Mouse (Mus musculus) spleen, embryonic (tissue): Measurements from ENCODE around the gene Olfr619.

ENCODE experiments used
- CTCF ChIA-PET: fragments of 350-600 bp; sonication (Branson Sonifier 250); formaldehyde crosslinking; loops from one replicate; lab custom pipeline; 2022; lab: Charles Lee

Gene Olfr619

DNA sequence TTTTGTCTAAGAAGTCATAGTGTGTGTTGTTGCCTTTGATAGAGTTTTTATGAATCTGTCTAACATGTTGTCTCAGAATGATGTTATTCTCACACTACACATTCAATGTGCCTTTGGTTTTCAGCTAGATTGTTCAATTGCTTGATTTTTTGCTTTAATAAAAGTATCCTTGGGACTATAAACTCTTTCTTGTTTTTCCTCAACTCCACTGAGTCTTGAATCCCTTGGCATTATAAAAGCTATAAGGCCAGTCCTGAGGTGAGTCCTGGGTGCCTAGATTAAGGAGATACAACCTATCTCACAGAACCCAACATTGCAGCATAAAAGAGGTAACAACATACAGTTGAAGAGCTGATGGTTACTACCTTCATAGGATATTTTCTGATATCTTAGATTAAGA is at the start of gene Olfr619:
Gene Olfr619 (plus strand): TSS at position 301 of the 400 bp plus-strand sequence.
- CTCF ChIA-PET = no interaction called here

DNA sequence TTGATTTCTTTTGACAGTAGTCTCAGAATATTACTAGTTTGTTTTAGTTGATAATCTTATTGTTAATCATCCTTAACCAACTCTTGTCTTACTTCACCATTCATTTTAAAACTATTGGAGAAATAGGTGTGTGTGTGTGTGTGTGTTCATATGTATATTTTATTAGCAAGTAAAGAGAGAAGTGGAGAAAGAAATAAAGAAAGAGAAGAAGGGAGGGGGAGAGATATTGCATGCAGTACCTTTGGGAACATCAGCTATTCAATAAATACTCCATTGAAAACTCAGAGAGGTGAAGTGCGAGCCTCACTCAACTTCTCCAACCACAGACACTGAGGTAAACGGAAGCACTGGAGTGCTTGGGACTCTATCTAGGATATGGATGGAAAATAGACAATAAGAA is 44.6 kb upstream of the Olfr619 start, which contains the start of gene Olfr615:
Gene Olfr615 (plus strand): TSS at position 301 of the 400 bp plus-strand sequence.
- CTCF ChIA-PET = no interaction called here

DNA sequence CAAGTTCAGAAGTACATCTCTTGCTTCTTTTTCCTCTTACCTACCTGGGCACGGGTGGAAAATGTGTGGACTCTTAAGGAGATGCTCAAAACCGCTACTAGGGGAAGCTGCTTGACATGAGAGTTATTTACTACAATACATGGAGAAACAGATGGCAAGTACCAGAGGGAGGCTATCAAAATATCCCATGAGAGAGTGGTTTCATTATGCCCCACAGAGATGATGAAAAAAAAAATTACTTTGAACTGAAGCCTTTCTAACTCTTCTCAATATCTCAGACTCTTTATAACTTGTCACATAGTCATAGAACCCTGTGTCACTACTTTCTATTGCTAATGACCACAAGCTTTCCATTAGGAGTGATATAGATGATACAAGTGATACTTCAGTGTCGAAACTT is 31.3 kb upstream of the Olfr619 start, which contains the start of gene Olfr616:
Gene Olfr616 (minus strand): TSS at position 101 of the 400 bp plus-strand sequence.
- CTCF ChIA-PET = no interaction called here

GRCm38 (mm10) chr7:103572761-103573160 is 27.6 kb upstream of the Olfr619 start, which contains the start of gene Olfr617:
Gene Olfr617, plus strand, starts transcription at chr7:103573061.
- CTCF ChIA-PET = no interaction called here

- CTCF ChIA-PET = no interaction called here
These were observed 10.6 kb upstream of the Olfr619 start, which contains the start of gene Olfr618 for GRCm38 (mm10) chr7:103589803-103590202. Gene Olfr618, plus strand, starts transcription at chr7:103590103.

- CTCF ChIA-PET = no interaction called here
These were observed 7.0 kb downstream of the Olfr619 start for GRCm38 (mm10) chr7:103607425-103607824.

DNA sequence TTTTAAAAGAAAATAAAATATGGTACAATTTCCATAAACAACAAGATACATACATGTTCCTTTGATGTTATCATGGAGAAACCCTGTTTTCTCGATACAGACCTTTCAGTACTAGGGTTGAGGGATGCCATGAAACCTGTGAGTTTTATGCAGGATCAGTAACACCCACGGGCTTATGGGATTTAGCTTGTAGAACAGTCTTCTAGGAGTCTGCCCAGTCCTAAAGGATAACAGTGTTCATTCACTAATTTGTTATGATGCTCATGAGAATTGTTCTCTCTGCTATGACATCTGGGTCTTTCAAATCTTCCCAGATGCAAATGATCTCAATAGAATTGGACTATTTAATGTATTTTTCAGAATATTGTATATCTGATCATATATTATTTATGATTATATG is 12.1 kb downstream of the Olfr619 start, which contains the start of gene Olfr620:
Gene Olfr620 (minus strand): TSS at position 101 of the 400 bp plus-strand sequence.
- CTCF ChIA-PET = no interaction called here

DNA sequence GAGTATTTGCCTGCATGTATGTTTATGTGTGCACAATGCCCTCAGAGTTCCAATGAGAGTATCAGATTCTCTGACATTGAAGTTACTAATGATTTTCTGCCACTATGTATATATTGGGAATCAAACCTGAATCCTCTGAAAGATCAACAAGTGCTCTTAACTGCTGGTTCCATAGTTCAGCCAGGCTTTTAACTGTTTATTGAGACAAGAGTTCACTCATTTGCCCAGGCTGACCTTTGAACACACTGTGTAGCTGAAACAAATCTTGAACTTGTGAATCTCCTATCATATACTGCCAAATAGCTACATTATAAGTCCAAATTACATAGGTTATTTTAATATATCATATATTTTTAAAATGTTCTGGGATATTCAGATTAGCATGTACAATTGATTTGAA is 36.4 kb downstream of the Olfr619 start:
- CTCF ChIA-PET = no interaction called here

DNA sequence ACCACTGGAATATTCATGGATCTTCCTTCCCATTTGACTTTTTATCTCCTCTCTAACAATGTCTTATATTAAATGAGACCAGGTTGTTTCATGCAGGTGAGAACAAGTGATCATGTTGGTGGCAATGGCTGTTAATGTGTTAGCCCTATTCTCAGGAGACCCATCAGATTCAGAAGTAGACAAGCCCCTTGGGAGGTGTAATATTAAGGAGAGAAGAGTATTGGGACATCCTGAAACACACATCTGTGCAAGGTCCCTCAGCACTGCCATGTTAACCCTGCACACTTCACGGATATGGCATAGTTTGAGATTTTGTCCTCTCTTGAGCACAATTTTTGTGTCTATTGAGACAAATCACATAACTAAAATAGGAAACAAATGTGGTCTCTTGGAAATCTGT is 42.2 kb downstream of the Olfr619 start, which contains the start of gene Olfr622:
Gene Olfr622 (minus strand): TSS at position 101 of the 400 bp plus-strand sequence.
- CTCF ChIA-PET = no interaction called here

DNA sequence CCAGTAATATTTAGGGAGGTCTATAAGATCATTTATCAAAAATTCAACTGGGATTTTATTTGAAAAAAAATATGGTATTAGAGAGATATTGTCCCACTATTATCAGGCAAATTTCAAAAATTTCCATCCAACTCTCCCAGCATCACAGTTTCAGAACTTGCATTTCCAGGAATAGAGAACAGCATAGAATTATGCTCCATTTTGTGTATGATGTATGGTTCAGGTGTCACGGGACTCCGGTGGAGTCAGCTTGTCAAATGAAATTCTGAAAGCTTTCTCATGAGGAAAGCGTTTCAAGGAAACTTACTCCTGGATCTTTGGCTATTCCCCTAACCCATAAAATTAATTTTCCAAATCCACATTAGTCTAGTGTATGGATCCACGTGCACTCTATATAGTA is 43.7 kb downstream of the Olfr619 start:
- CTCF ChIA-PET = no interaction called here
